9 mouse cellular contexts compared by ENCODE assay signal in the genomic region with DNA sequence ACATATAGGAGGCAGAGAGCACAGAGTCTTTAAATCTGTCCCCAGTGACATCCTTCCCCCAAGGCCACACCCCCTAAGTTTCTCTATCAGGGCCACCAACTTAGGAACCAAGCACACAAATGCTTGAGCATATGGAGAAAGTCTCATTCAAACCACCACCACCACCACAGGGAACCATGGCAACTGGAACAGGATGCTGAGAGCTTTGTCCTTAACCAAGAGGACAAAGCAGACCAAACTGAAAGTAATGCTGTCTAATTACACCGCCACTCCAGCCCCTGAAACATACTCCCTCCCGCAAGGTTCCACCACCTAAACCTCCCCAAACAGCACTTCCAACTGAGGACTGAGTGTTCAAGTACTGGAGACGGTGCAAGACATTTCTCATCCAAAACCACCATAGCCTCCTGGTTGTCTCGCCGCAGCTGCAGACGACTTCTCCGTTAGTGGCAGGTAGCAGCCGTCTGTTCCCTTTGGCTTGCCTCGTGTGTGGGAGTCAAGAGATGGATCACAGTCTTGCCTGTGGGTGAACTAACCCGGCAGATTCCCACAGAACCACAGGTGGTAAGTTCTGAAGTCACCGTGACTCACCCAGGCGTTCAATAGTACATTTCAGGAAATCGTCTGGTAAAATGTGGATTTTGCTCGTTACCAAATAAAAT. TPM values are rescaled to one million over a fixed set of nuclear protein-coding genes. Genes with fewer than 3 reads are reported as not detected.
DNase-seq lines count a peak whose midpoint lies in the region; ATAC-seq lines count a peak whose summit lies in the region.
"Had no signal": no experiment of that assay in that cellular context is flagged by ENCODE, and none has a peak within 500 bp of the region (broad histone marks: within the 10 kb centered on the region; RNA-seq: fewer than 3 reads in every experiment).

No protein-coding gene starts in this region.

- no peak overlapping the region for H3K27ac ChIP-seq in liver, embryonic 11.5 days (ENCODE audit: low read depth, low read length)
- H3K27ac ChIP-seq: limb, embryonic 12.5 days had no signal

- ATAC-seq in liver, embryonic 11.5 days (replicated peaks; ENCODE audit: low FRiP score) = no peak

- no peak overlapping the region for H3K9ac ChIP-seq in liver, embryonic 11.5 days (ENCODE audit: low read depth, low read length)
- H3K9ac ChIP-seq: limb, embryonic 12.5 days had no signal

- no peak overlapping the region for H3K4me3 ChIP-seq in liver, embryonic 11.5 days (ENCODE audit: low read depth, low read length)
- H3K4me3 ChIP-seq: limb, embryonic 12.5 days had no signal

- no peaks in the 10 kb centered on the region for H3K27me3 ChIP-seq in liver, embryonic 11.5 days (replicated peaks; ENCODE audit: control insufficient read depth, insufficient read depth, low read length)
- H3K27me3 ChIP-seq: limb, embryonic 12.5 days had no signal

- no peaks in the 10 kb centered on the region for H3K4me1 ChIP-seq in liver, embryonic 11.5 days (replicated peaks; ENCODE audit: control insufficient read depth, insufficient read depth, low read length)

- 76% methylated on average over 14 of the region's 14 CpGs for WGBS in liver, embryonic 11.5 days

- peak; percentile 60 to 75 for DNase-seq in layer of hippocampus, adult 18-20 months (ENCODE audit: low spot score in 2 of 2)
- no peak for DNase-seq in layer of hippocampus, adult 9-10 months (ENCODE audit: low spot score)
- DNase-seq in cerebellum, postnatal 14 days = peak; percentile 39 to 50
- DNase-seq in layer of hippocampus, adult 9-11 months = peak; percentile 78
- DNase-seq in right cerebral cortex, postnatal 36 days (ENCODE audit: low spot score in 2 of 2) = peak; percentile 67 to 70
- no peak for DNase-seq in ovary, postnatal 10 days (ENCODE audit: low spot score)
- DNase-seq in liver, embryonic 11.5 days (ENCODE audit: low spot score) = no peak
- no peak for DNase-seq in B cell, adult 2 months

- H3K4me2 ChIP-seq in liver, embryonic 11.5 days = no peak overlapping the region
- H3K4me2 ChIP-seq: limb, embryonic 12.5 days had no signal

- no peaks in the 10 kb centered on the region for H3K36me3 ChIP-seq in liver, embryonic 11.5 days (ENCODE audit: control insufficient read depth, insufficient read depth, low read length)
- H3K36me3 ChIP-seq: limb, embryonic 12.5 days had no signal

- H3K9me3 ChIP-seq in liver, embryonic 11.5 days (ENCODE audit: control insufficient read depth, low read length) = no peaks in the 10 kb centered on the region
- H3K9me3 ChIP-seq: limb, embryonic 12.5 days had no signal

RNA-seq across cellular contexts. Expression of gene Ppm1h, which starts 39.3 kb away (rescaled TPM):
- 10 to 100 TPM; 68.7 to 70.3 TPM for total RNA-seq in layer of hippocampus, adult 18-20 months (2021)
- 1.8 and 2.1 TPM in 2 replicates for polyA plus RNA-seq in liver, embryonic 11.5 days (2014; fragmentation: Nextera tagmentation; extraction: Ambion mirVana)

Comparison
In these comparisons a context has a peak if more than half of its experiments do, and no peak if none do; other contexts are left out.
1. DNase-seq: peak in layer of hippocampus, adult 18-20 months (2 of 2), cerebellum, postnatal 14 days (2 of 2), layer of hippocampus, adult 9-11 months (single experiment) and right cerebral cortex, postnatal 36 days (2 of 2); none in layer of hippocampus, adult 9-10 months (single experiment), ovary, postnatal 10 days (single experiment), liver, embryonic 11.5 days (single experiment) and B cell, adult 2 months (0 of 2).